Mouse (Mus musculus): Measurements from ENCODE around the gene Vmn1r103.
"Not testable (repeated sequence)": the region's sequence is repeated elsewhere in the genome, so short reads cannot be mapped to it uniquely, and the experiment has no call there.

Gene Vmn1r103

GRCm38 (mm10) chr7:20510434-20510833 lies at the start of gene Vmn1r103:
TSS of gene Vmn1r103 (minus strand) at chr7:20510534.
- in situ Hi-C loops (cut with MboI), result not testable (repeated sequence)

GRCm38 (mm10) chr7:20545657-20546056 lies 35.3 kb upstream of the Vmn1r103 start, which contains the start of gene Gm5726:
TSS of gene Gm5726 (minus strand) at chr7:20545757.
- in situ Hi-C loops (cut with MboI), result not testable (repeated sequence)

DNA sequence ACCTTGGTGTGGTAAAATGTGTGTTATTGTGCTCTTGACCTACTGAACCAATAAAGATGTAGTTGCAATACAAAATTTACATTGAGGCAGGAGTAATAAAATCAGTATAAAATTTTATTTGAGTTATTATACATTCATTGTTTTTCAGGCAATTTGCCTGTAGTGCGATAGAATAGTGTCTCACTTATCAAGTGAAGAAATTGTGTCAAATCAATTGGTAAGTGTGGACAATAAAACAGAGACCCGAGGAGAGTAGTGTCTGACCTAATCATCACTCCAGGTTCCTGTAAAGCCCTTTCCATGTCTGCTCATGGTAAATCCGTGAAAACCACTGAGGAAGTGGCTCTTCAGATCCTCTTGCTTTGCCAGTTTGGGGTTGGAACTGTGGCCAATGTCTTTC lies 23.2 kb upstream of the Vmn1r103 start, which contains the start of gene Vmn1r104:
Gene Vmn1r104 (plus strand): TSS at position 301 of the 400 bp plus-strand sequence.
- in situ Hi-C loops (cut with MboI), result not testable (repeated sequence)

- in situ Hi-C loops (cut with MboI), result not testable (repeated sequence)
These were observed 35.5 kb downstream of the Vmn1r103 start, which contains the start of gene Gm10670 for GRCm38 (mm10) chr7:20474825-20475224. TSS of gene Gm10670 (minus strand) at chr7:20474925.
